Comparison of ENCODE assay signal across 7 mouse cellular contexts in genomic region chr2:169849077-169849476, GRCm38 (mm10).
DNase-seq lines count a peak whose midpoint lies in the region; ATAC-seq and TF ChIP-seq lines count a peak whose summit lies in the region.

No protein-coding gene starts in this region.

- H3K4me3 ChIP-seq in hindbrain, embryonic 10.5 days, result no peak overlapping the region
- H3K4me3 ChIP-seq in hindbrain, embryonic 12.5 days, result no peak overlapping the region
- H3K4me3 ChIP-seq in hindbrain, embryonic 16.5 days (ENCODE audit: low read length), result no peak overlapping the region

- H3K27me3 ChIP-seq in hindbrain, embryonic 10.5 days (ENCODE audit: insufficient read depth, poor library complexity, severe bottlenecking), result no peaks in the 10 kb centered on the region
- no peaks in the 10 kb centered on the region for H3K27me3 ChIP-seq in hindbrain, embryonic 12.5 days
- H3K27me3 ChIP-seq in Patski, result no peaks in the 10 kb centered on the region
- no peaks in the 10 kb centered on the region for H3K27me3 ChIP-seq in hindbrain, embryonic 16.5 days (replicated peaks; ENCODE audit: control insufficient read depth, insufficient read depth, low read length)

- no peaks in the 10 kb centered on the region for H3K36me3 ChIP-seq in hindbrain, embryonic 10.5 days
- no peaks in the 10 kb centered on the region for H3K36me3 ChIP-seq in hindbrain, embryonic 12.5 days
- H3K36me3 ChIP-seq in hindbrain, embryonic 16.5 days (ENCODE audit: control insufficient read depth, insufficient read depth, low read length), result no peaks in the 10 kb centered on the region

- TF ChIP-seq CTCF in Patski (IDR thresholded peaks at IDR 0.05), result peak; percentile 80

- H3K27ac ChIP-seq in hindbrain, embryonic 10.5 days, result no peak overlapping the region
- H3K27ac ChIP-seq in hindbrain, embryonic 12.5 days, result no peak overlapping the region
- H3K27ac ChIP-seq in hindbrain, embryonic 16.5 days (ENCODE audit: low read depth, low read length), result no peak overlapping the region

- POLR2A ChIA-PET in Patski (lab: Charles Lee), result interaction anchor here (0.8 kb wide), 1 partner anchor 213 kb away, joined by 3 read pairs; no protein-coding TSS in a partner anchor

- H3K9me3 ChIP-seq in hindbrain, embryonic 10.5 days, result no peaks in the 10 kb centered on the region
- H3K9me3 ChIP-seq in hindbrain, embryonic 12.5 days (replicated peaks), result no peaks in the 10 kb centered on the region
- no peaks in the 10 kb centered on the region for H3K9me3 ChIP-seq in hindbrain, embryonic 16.5 days (ENCODE audit: control insufficient read depth, low read length)

- ATAC-seq in hindbrain, embryonic 12.5 days (ENCODE audit: low FRiP score), result no peak
- no peak for ATAC-seq in Patski
- peak; percentile 38; the same call in 1 of the 2 replicates for ATAC-seq in hindbrain, embryonic 16.5 days

- no peaks in the 10 kb centered on the region for H3K4me1 ChIP-seq in hindbrain, embryonic 10.5 days (replicated peaks)
- H3K4me1 ChIP-seq in hindbrain, embryonic 12.5 days, result no peaks in the 10 kb centered on the region
- H3K4me1 ChIP-seq in hindbrain, embryonic 16.5 days (ENCODE audit: control insufficient read depth, insufficient read depth, low read depth, low read length), result no peaks in the 10 kb centered on the region

- no peak overlapping the region for H3K9ac ChIP-seq in hindbrain, embryonic 12.5 days
- no peak overlapping the region for H3K9ac ChIP-seq in hindbrain, embryonic 16.5 days (ENCODE audit: low read depth, low read length)

- DNase-seq in hindbrain, embryonic 10.5 days (ENCODE audit: low spot score), result peak; percentile 36
- DNase-seq in Patski (ENCODE audit: low read depth, low spot score), result no peak
- DNase-seq in cerebellum, postnatal 36 days, result peak; percentile 11 to 19
- DNase-seq in lung, postnatal 14 days, result peak; percentile 60
- DNase-seq in thymus, postnatal 10 days (ENCODE audit: low spot score in 2 of 2), result peak; percentile 40 to 69

- in situ Hi-C loops in Patski (cut with MboI; ENCODE audit: low pct_unique_long_range_greater_than_20kb), result loop anchor here (10.0 kb wide), 1 partner anchor 784 kb away; no protein-coding TSS in a partner anchor

- 44% methylated on average over 7 of the region's 7 CpGs for WGBS in hindbrain, embryonic 10.5 days
- 45% methylated on average over 7 of the region's 7 CpGs for WGBS in hindbrain, embryonic 12.5 days
- 39% methylated on average over 7 of the region's 7 CpGs for whole genome bisulfite sequencing in hindbrain, embryonic 16.5 days

- no peak overlapping the region for H3K4me2 ChIP-seq in hindbrain, embryonic 12.5 days (replicated peaks)
- no peak overlapping the region for H3K4me2 ChIP-seq in hindbrain, embryonic 16.5 days (ENCODE audit: low read length)

- CTCF ChIA-PET in Patski (lab: Charles Lee), result interaction anchor here (0.9 to 1.6 kb wide), 3 partner anchors 10 to 15 kb away, joined by 3 to 4 read pairs (median 3); no protein-coding TSS in a partner anchor
